Mouse (Mus musculus) thymus, adult 2 months (tissue): Measurements from ENCODE around the gene Acap1.

ENCODE experiments used
- CTCF ChIP-seq: fragments of 200-500 bp; IDR thresholded peaks from 2 replicates; pipeline ENCODE4 v1.5.1; 2012; ENCODE audit warnings: mild to moderate bottlenecking, control low read depth, low read length, moderate library complexity, borderline replicate concordance; ENCODE audit not compliant: control insufficient read depth, poor library complexity, insufficient read depth; ENCODE audit errors: extremely low read depth
- POLR2A ChIP-seq: fragments of 200-500 bp; IDR thresholded peaks from 2 replicates; pipeline ENCODE4 v1.6.1; 2012; ENCODE audit warnings: mild to moderate bottlenecking, low read length, control low read depth, moderate library complexity; ENCODE audit not compliant: control insufficient read depth, poor library complexity, insufficient read depth; ENCODE audit errors: extremely low read depth

DNA sequence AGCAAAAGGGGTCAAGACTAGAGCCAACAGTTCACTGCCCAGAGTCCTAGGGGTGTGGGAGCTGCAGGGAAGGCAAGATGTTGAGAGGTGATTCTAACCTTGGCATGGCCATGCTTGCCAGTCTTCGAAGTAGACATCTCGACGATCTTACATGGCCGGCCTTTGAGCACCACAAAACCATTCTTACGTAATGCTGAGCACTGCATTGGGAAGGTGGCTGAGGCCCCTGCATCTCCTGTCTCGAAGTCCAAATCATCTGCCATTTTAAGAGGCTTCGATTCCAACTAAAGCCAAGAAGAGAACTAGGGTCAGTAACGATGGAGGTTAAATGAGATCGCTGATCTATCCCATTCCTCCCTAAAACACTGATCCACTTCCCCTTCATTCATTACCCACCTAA, 23.7 kb upstream of the Acap1 start:
- TF ChIP-seq CTCF (no peak), POLR2A (no peak)
